Mouse (Mus musculus) midbrain, embryonic 14.5 days (tissue): ENCODE data around the gene Galnt3. TPM values are rescaled to one million over a fixed set of nuclear protein-coding genes. Genes with fewer than 3 reads are reported as not detected.
A peak's percentile ranks its signal among the peaks of the same experiment; 100 is the strongest.

Experiments
- ATAC-seq: fragments of 200-750 bp; cut with Nextera tagmentation; 2 replicates; pipeline ENCODE4 v1.8.0; 2017; ENCODE audit warnings: moderate number of reproducible peaks, moderate library complexity; ENCODE audit not compliant: low FRiP score, low TSS enrichment
- DNase-seq: peaks from one replicate; pipeline ENCODE4 v3.0.0-alpha.2; 2015
- H3K27ac ChIP-seq: fragments of 300-500 bp; sonication (generic); replicated peaks from 2 replicates; pipeline ENCODE4 v1.5.1; 2014; ENCODE audit warnings: mild to moderate bottlenecking, low read depth, low read length, moderate library complexity
- H3K27me3 ChIP-seq: fragments of 300-500 bp; sonication (generic); 2 replicates; pipeline ENCODE4 v1.6.1; 2014; ENCODE audit warnings: low read length, control low read depth, mixed read lengths; ENCODE audit not compliant: control insufficient read depth, insufficient read depth
- H3K36me3 ChIP-seq: fragments of 300-500 bp; sonication (generic); 2 replicates; pipeline ENCODE4 v1.6.1; 2014; ENCODE audit warnings: low read length, control low read depth; ENCODE audit not compliant: control insufficient read depth, insufficient read depth
- H3K4me1 ChIP-seq: fragments of 300-500 bp; sonication (generic); 2 replicates; pipeline ENCODE4 v1.6.1; 2014; ENCODE audit warnings: mild to moderate bottlenecking, antibody characterized with exemption, low read length, control low read depth; ENCODE audit not compliant: control insufficient read depth, insufficient read depth
- H3K4me2 ChIP-seq: fragments of 300-500 bp; sonication (generic); 2 replicates; pipeline ENCODE4 v1.6.1; 2014; ENCODE audit warnings: mild to moderate bottlenecking, low read length, moderate library complexity
- H3K4me3 ChIP-seq: fragments of 300-500 bp; sonication (generic); replicated peaks from 2 replicates; pipeline ENCODE4 v1.5.1; 2014; ENCODE audit warnings: low read depth, low read length
- H3K9ac ChIP-seq: fragments of 300-500 bp; sonication (generic); replicated peaks from 2 replicates; pipeline ENCODE4 v1.6.1; 2014; ENCODE audit warnings: mild to moderate bottlenecking, low read length, moderate library complexity
- H3K9me3 ChIP-seq: fragments of 300-500 bp; sonication (generic); 2 replicates; pipeline ENCODE4 v1.6.1; 2016; ENCODE audit warnings: low read length, control low read depth, mixed read lengths; ENCODE audit not compliant: control insufficient read depth
- WGBS: fragments of 180-500 bp; shearing (Covaris S2); extraction: QIAGEN DNeasy Blood & Tissue Kit; methylation state at CpG from one replicate; pipeline ENCODE4 v1.1.7; 2014; 5-methylcytosine and 5-hydroxymethylcytosine counted together
- polyA plus RNA-seq: library from polyadenylated mRNA; unstranded; fragments of >200 nt; fragmentation: Nextera tagmentation; extraction: Ambion mirVana; gene quantifications from 2 replicates; pipeline ENCODE4 v1.2.1, GENCODE M21; 2014

Gene Galnt3
- polyA plus RNA-seq, result 0.80 and 1.5 TPM in 2 replicates

DNA sequence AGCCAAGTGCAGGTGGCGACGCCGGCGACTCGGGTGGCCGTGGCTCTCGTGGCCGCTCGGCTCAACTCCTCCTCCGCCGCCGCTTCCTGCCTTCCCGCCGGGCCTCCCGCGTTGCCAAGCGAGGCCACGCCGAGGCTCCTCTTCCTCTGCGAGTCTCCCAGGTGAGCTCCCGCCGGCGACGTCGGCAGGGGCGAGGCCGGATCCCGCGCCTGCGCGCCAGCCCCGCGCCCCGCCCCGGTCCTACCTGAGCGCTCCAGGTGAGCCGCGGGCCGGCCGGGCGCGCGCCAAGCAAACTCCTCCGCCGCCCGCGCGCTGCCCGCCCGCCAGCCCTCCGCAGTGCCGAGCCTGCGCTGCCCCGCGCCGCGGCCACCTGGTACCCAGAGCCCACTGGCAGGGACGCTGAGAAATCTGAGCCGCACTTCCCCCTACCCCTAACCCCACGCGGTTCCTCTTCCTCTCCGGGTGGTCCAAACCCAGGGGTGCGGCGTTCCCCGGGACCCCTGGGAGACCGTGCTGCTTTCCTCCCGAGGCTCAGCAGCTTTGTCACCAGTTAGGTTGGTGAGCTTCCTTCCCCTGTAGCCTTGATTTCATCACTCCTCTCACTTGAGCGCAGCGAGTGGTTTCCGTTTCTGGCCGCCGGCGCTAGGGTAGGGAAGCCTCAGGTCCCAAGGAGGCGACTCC, at the start of gene Galnt3:
Galnt3 (minus strand) TSS at position 404 of the 681 bp plus-strand sequence.
- Histone ChIP-seq H3K36me3 (no peaks in the 10 kb centered on the region), H3K4me1 (0 out of 2 replicates have a peak, but pooled peaks cover 9% of the 10 kb centered on the region), H3K4me2 (peak within 1 kb of the TSS; percentile 100), H3K9me3 (no peaks in the 10 kb centered on the region), H3K27me3 (peaks cover 22% of the 10 kb centered on the region; the same call in 1 of the 2 replicates), H3K9ac (peak within 1 kb of the TSS; percentile 60), H3K27ac (no peak within 1 kb of the TSS), H3K4me3 (peak within 1 kb of the TSS; percentile 62)
- under 1% methylated on average over 64 of the region's 74 CpGs for WGBS
- ATAC-seq, result peak; percentile 77
- DNase-seq, result peak; percentile 64

DNA sequence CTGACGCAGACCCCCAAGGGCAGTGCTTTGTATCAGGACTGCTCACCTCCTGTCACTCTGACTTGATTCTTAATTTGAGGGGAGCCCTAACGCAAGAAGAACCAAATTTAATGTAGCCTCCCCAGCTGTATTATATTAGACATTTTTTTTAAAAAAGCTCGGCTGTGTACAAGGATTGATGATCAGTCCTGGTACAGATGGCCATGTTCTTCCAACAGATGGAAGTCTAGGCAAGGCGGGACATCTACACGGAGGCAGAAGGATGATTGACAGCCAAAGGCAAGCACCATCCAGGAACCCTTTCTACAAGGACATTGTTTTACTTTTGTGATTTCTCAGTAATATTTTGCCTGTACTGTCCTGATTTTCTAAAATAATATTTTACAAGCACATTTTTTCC, 48.3 kb upstream of the Galnt3 start:
- DNase-seq, result no peak

DNA sequence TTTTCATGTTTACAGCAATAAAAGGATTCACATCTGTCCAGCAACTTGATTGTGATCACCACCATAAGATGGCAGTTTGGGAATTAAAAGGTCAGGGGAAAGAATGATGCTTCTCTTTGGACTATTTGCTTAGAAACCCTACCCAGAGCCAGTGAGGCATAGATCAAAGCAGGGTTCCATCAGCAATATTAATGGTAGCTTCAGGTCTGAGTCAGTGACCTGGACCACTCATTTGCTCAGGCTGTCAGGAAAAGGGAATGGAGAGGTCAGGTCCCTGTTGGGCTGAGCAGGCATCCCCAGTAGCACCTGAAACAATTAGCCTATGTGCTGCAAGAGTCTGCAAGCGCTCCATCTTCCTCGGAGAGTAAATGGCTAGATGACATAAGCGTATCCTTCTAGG, 46.8 kb upstream of the Galnt3 start:
- WGBS, result 83% methylated on average over 3 of the region's 3 CpGs
- DNase-seq (no peak), ATAC-seq (no peak)
- no peak overlapping the region for H3K4me2 ChIP-seq
- no peaks in the 10 kb centered on the region for H3K36me3 ChIP-seq
- H3K9ac ChIP-seq, result no peak overlapping the region
- H3K4me1 ChIP-seq, result no peaks in the 10 kb centered on the region
- H3K27me3 ChIP-seq, result no peaks in the 10 kb centered on the region
- H3K9me3 ChIP-seq, result no peaks in the 10 kb centered on the region
- H3K27ac ChIP-seq, result no peak overlapping the region
- H3K4me3 ChIP-seq, result no peak overlapping the region

More for the DNA sequence above, 48.3 kb upstream of the Galnt3 start:
- no peak overlapping the region for H3K4me3 ChIP-seq
- WGBS, result 78% methylated on average over 5 of the region's 5 CpGs
- H3K4me2 ChIP-seq, result no peak overlapping the region
- no peak for ATAC-seq
- H3K9ac ChIP-seq, result no peak overlapping the region
- no peak overlapping the region for H3K27ac ChIP-seq
- H3K4me1 ChIP-seq, result peaks cover 14% of the 10 kb centered on the region
- H3K9me3 ChIP-seq, result no peaks in the 10 kb centered on the region
- no peaks in the 10 kb centered on the region for H3K27me3 ChIP-seq
- H3K36me3 ChIP-seq, result no peaks in the 10 kb centered on the region

DNA sequence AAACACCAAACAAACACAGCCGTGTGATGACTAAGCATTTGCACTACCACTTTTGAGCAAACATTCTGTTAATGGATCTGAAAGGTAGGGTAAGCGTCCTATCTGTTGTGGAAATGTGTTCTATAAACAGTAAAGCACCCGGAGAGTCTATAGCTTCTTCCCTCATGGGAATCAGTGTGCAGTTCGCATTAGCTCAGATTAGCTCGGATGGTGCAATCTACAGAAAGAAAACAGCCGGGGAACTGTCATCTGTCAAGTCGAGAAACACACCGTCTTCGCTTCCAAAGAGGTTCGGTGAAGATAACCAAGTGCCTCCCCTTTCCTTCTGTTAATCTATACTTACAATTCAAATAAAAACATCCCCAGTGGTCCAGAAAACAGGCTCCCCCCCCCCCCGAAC, 45.9 kb upstream of the Galnt3 start:
- Histone ChIP-seq H3K4me1 (no peaks in the 10 kb centered on the region), H3K27me3 (no peaks in the 10 kb centered on the region), H3K27ac (no peak overlapping the region), H3K4me2 (no peak overlapping the region), H3K36me3 (no peaks in the 10 kb centered on the region), H3K9me3 (no peaks in the 10 kb centered on the region), H3K9ac (no peak overlapping the region), H3K4me3 (no peak overlapping the region)
- ATAC-seq (no peak), DNase-seq (no peak)
- WGBS, result 86% methylated on average over 11 of the region's 11 CpGs

DNA sequence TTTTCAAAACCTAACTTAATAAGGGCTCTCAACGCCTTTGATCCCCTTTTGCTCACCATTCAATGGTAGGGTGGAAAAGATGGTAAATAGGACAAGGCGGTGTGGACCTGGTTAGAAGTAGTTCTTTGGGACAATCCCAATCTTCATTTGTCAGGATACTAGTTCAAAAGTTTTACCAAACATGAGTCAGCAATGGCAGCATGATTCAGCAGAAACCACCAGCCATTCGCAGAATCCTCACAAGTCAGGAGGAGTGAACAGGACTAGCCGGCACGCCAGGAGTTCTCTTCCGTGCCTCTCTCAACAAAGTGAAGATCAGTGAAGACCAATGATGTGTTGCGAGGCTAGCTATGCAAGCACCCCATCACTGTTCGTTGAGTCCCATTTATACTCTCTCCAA, 40.2 kb upstream of the Galnt3 start:
- ATAC-seq (no peak), DNase-seq (no peak)
- WGBS, result 95% methylated on average over 8 of the region's 8 CpGs
- Histone ChIP-seq H3K27ac (no peak overlapping the region), H3K4me2 (no peak overlapping the region), H3K9ac (no peak overlapping the region), H3K4me3 (no peak overlapping the region), H3K4me1 (no peaks in the 10 kb centered on the region), H3K27me3 (no peaks in the 10 kb centered on the region), H3K36me3 (no peaks in the 10 kb centered on the region), H3K9me3 (no peaks in the 10 kb centered on the region)

DNA sequence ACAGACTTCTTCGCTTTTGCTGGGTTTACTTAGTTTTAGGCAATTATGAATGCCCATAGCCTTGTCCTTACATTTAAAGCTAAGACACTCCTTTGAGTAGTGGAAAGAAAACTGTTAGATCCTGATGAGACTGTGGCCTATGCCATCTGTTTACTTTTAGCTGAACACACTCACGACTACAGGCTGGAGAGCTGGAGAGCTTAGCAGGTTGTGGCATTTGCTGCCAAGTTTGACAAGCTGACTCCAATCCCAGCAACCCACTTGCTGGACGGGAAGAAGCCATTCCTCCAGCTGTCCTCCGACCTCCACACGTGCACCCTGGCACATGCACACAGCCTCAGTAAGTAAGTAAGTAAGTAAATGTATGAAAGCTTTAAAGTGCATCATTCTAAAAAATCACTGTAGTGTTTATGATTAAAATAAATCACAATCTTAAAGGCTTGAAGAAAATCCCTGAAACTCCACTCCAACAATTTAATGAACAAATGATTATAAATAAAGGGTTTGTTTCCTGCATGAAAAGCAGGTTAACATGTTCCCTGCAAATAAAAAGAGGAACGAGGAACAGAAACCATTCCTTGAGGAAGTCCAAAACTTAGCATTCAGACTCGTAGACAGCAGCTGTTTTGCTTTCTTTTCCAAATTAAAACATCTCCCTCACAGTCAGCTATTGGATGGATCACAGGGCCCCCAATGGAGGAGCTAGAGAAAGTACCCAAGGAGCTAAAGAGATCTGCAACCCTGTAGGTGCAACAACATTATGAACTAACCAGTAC, 33.5 kb upstream of the Galnt3 start:
- no peak overlapping the region for H3K27ac ChIP-seq
- H3K4me1 ChIP-seq, result no peaks in the 10 kb centered on the region
- H3K9ac ChIP-seq, result no peak overlapping the region
- ATAC-seq (no peak), DNase-seq (no peak)
- H3K4me3 ChIP-seq, result no peak overlapping the region
- no peak overlapping the region for H3K4me2 ChIP-seq
- H3K36me3 ChIP-seq, result no peaks in the 10 kb centered on the region
- H3K27me3 ChIP-seq, result no peaks in the 10 kb centered on the region
- WGBS, result 72% methylated on average over 7 of the region's 7 CpGs
- no peaks in the 10 kb centered on the region for H3K9me3 ChIP-seq

DNA sequence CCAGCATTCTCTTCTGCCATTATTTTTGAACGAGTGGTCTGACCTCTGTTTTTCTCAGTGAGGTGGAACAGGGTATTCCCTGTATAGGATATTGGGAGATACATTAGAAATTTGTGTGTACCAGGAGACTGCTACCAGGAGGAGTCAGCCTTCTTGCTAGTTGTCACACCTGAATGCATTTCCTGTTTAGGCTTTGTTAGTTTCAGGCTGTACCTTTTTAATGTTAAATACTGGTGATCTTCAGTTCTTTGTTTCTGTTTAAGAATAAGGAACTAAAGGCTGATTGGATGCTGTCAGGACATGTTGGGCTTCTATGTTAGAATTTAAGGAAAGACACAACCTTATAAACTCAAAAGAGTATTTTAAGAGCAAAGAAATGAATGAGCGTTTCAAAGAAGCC, 26.6 kb upstream of the Galnt3 start:
- 67% methylated on average over 2 of the region's 2 CpGs for WGBS
- no peak overlapping the region for H3K4me2 ChIP-seq
- no peak overlapping the region for H3K4me3 ChIP-seq
- H3K27ac ChIP-seq, result no peak overlapping the region
- no peaks in the 10 kb centered on the region for H3K9me3 ChIP-seq
- ATAC-seq (no peak), DNase-seq (no peak)
- H3K9ac ChIP-seq, result no peak overlapping the region
- no peaks in the 10 kb centered on the region for H3K36me3 ChIP-seq
- H3K27me3 ChIP-seq, result no peaks in the 10 kb centered on the region
- H3K4me1 ChIP-seq, result no peaks in the 10 kb centered on the region

DNA sequence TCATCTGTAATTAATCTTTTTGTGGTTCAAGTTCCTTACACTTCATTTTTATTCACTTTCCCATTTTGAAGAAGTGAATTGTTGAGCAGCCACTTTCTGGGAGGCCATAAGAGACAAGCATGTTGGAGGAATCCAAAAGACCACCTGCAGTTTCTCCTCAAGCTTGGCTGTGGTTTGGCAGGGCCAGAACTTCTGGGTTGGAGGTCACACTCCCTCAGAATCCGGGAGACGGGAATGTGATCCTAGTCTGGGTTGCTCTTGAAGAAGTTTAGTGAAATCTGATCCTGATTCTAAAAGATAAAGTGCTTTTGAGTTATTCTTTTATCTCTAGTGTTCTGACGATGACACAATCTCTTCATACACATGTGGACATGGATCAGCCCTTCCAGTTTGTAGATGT, 25.7 kb upstream of the Galnt3 start:
- Histone ChIP-seq H3K9me3 (no peaks in the 10 kb centered on the region), H3K27ac (no peak overlapping the region), H3K36me3 (no peaks in the 10 kb centered on the region), H3K4me3 (no peak overlapping the region), H3K27me3 (no peaks in the 10 kb centered on the region), H3K4me1 (no peaks in the 10 kb centered on the region), H3K9ac (no peak overlapping the region), H3K4me2 (no peak overlapping the region)
- ATAC-seq (no peak), DNase-seq (no peak)
- WGBS, result 86% methylated on average over 3 of the region's 3 CpGs
